Mouse (Mus musculus): ENCODE results near the gene Syne1. TPM values are rescaled to one million over a fixed set of nuclear protein-coding genes. Genes with fewer than 3 reads are reported as not detected.

Syne1 gene
- polyA plus RNA-seq, 1 experiment from 2014 or later = 5.7 TPM

DNA sequence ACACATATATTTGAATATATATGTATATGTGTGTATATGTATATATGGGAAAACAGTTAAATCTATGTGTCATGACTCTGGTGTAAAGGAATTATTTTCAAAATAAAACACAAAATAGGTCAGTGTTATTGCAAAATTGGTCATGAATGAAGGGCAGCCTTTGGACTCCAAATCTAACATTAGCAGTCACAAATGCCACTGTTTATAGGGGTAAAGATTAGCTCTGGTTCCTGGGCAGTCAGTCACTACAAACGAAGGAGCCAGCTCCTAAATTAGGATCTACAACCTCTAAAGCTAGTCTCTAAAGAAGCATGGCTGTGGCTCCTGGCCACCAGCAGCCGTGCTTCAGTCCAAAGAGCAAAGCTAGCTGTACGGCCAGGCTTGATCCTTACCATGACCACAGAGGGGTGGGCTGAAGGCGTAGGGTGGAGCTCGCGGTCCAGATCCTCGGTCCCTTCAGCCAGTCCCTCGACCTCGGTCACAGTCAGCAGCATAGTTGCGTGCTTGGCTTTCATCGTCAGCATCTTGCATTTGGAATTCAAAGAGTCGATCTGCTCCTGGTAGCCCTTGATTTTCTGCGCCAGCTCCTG lies 357.1 kb downstream of the Syne1 start:
- peak overlapping the region; percentile 59 for H3K4me3 ChIP-seq (ENCODE audit: low read depth, low read length)
- peak; percentile 84 for ATAC-seq (replicated peaks; ENCODE audit: low FRiP score)
- no peak for DNase-seq (ENCODE audit: low spot score)
- no peaks in the 10 kb centered on the region for H3K9me3 ChIP-seq (ENCODE audit: control insufficient read depth, low read length)
- peak overlapping the region; percentile 78 for H3K4me2 ChIP-seq
- H3K27ac ChIP-seq (ENCODE audit: low read depth, low read length) = peak overlapping the region; percentile 79
- 3% methylated on average over 13 of the region's 13 CpGs for WGBS
- H3K9ac ChIP-seq (ENCODE audit: low read depth, low read length) = peak overlapping the region; percentile 71
- H3K27me3 ChIP-seq (replicated peaks; ENCODE audit: control insufficient read depth, insufficient read depth, low read length) = no peaks in the 10 kb centered on the region
- 0 out of 2 replicates have a peak, but pooled peaks cover 5% of the 10 kb centered on the region for H3K4me1 ChIP-seq (replicated peaks; ENCODE audit: control insufficient read depth, insufficient read depth, low read length)
- no peaks in the 10 kb centered on the region for H3K36me3 ChIP-seq (ENCODE audit: control insufficient read depth, insufficient read depth, low read length)

DNA sequence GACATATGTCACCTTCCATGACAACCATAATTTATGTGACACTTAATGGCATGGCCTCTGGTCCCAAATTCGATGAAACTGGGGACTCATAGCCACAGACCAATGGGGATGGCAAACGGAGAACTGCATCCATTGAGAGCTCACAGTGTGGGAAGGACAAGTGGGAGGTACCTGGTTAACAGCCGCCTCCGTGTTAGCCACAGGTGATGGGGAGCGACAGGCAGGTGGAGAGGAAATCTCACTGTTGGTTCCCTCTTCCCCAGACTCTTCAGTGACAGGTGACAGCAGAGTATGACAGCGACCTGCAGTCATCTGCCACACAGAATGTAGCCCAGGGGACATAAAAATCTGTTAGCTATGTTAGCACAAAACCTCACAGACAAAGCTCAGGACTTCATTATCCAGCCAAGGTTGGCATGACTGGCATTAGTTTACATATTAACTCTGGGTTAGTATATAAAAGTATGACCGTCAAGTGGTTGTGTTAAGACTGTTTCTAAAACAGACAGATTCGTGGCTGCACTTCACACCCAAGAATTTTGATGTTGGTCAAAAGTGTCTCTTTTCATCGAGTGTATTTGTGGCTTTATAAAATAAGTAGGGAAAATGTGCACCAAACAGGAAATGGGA lies 358.3 kb downstream of the Syne1 start:
- Histone ChIP-seq H3K4me1 (replicated peaks; ENCODE audit: control insufficient read depth, insufficient read depth, low read length) (0 out of 2 replicates have a peak, but pooled peaks cover 5% of the 10 kb centered on the region), H3K4me2 (0 out of 2 replicates have a peak overlapping the region, but pooled peaks have one; percentile 18), H3K27ac (ENCODE audit: low read depth, low read length) (no peak overlapping the region), H3K9me3 (ENCODE audit: control insufficient read depth, low read length) (no peaks in the 10 kb centered on the region), H3K36me3 (ENCODE audit: control insufficient read depth, insufficient read depth, low read length) (no peaks in the 10 kb centered on the region), H3K4me3 (ENCODE audit: low read depth, low read length) (no peak overlapping the region), H3K9ac (ENCODE audit: low read depth, low read length) (no peak overlapping the region), H3K27me3 (replicated peaks; ENCODE audit: control insufficient read depth, insufficient read depth, low read length) (no peaks in the 10 kb centered on the region)
- DNase-seq (ENCODE audit: low spot score) = no peak
- 76% methylated on average over 9 of the region's 9 CpGs for WGBS
- ATAC-seq (replicated peaks; ENCODE audit: low FRiP score) = no peak

DNA sequence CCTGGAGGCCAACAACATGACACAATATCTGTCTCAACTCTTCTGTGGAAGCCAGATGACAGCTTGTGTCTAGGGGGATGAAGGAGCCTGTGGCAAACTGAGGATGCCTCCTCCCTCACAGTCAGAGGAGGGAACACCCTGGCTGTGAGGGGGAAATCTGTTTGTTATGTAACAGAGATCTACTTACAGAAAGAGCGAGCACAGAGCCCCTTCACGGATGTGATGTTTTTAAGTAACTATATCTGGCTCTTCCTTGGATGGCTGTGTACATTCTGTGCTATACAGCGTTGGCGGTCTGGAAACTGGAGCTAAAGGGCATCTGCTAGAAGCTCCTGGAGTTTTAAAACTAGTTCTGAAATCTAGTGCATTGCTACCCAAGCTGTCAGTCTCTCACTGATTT lies 360.5 kb downstream of the Syne1 start:
- 0 out of 2 replicates have a peak, but pooled peaks cover 5% of the 10 kb centered on the region for H3K4me1 ChIP-seq (replicated peaks; ENCODE audit: control insufficient read depth, insufficient read depth, low read length)
- no peak overlapping the region for H3K9ac ChIP-seq (ENCODE audit: low read depth, low read length)
- no peak overlapping the region for H3K4me3 ChIP-seq (ENCODE audit: low read depth, low read length)
- no peaks in the 10 kb centered on the region for H3K9me3 ChIP-seq (ENCODE audit: control insufficient read depth, low read length)
- no peaks in the 10 kb centered on the region for H3K27me3 ChIP-seq (replicated peaks; ENCODE audit: control insufficient read depth, insufficient read depth, low read length)
- no peak overlapping the region for H3K27ac ChIP-seq (ENCODE audit: low read depth, low read length)
- H3K4me2 ChIP-seq = no peak overlapping the region
- no peak for DNase-seq (ENCODE audit: low spot score)
- WGBS = 70% methylated on average over 4 of the region's 4 CpGs
- no peak for ATAC-seq (replicated peaks; ENCODE audit: low FRiP score)
- no peaks in the 10 kb centered on the region for H3K36me3 ChIP-seq (ENCODE audit: control insufficient read depth, insufficient read depth, low read length)

DNA sequence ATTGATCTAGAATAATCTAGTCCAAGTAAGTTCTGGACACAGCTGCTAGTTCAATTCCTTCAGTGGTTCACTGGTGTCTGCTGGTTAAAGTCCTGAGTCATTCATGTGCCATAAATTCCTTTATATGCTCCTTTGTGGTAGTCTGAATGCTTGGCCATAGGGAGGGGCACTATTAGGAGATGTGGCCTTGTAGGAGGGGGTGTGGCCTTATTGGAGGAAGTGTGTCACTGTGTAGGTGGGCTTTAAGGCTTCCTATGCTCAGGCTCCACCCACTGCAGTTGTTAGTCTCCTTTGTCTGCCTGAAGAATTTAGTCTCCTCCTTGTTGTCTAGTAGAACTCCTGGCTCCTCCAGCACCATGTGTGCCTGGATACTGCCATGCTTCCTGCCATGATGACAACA lies 362.4 kb downstream of the Syne1 start:
- DNase-seq (ENCODE audit: low spot score) (no peak), ATAC-seq (replicated peaks; ENCODE audit: low FRiP score) (0 out of 2 replicates have a peak, but pooled peaks have one; percentile 23)
- H3K9ac ChIP-seq (ENCODE audit: low read depth, low read length) = no peak overlapping the region
- H3K4me3 ChIP-seq (ENCODE audit: low read depth, low read length) = no peak overlapping the region
- no peak overlapping the region for H3K4me2 ChIP-seq
- H3K9me3 ChIP-seq (ENCODE audit: control insufficient read depth, low read length) = no peaks in the 10 kb centered on the region
- no peak overlapping the region for H3K27ac ChIP-seq (ENCODE audit: low read depth, low read length)
- no peaks in the 10 kb centered on the region for H3K4me1 ChIP-seq (replicated peaks; ENCODE audit: control insufficient read depth, insufficient read depth, low read length)
- H3K27me3 ChIP-seq (replicated peaks; ENCODE audit: control insufficient read depth, insufficient read depth, low read length) = no peaks in the 10 kb centered on the region
- H3K36me3 ChIP-seq (ENCODE audit: control insufficient read depth, insufficient read depth, low read length) = no peaks in the 10 kb centered on the region

DNA sequence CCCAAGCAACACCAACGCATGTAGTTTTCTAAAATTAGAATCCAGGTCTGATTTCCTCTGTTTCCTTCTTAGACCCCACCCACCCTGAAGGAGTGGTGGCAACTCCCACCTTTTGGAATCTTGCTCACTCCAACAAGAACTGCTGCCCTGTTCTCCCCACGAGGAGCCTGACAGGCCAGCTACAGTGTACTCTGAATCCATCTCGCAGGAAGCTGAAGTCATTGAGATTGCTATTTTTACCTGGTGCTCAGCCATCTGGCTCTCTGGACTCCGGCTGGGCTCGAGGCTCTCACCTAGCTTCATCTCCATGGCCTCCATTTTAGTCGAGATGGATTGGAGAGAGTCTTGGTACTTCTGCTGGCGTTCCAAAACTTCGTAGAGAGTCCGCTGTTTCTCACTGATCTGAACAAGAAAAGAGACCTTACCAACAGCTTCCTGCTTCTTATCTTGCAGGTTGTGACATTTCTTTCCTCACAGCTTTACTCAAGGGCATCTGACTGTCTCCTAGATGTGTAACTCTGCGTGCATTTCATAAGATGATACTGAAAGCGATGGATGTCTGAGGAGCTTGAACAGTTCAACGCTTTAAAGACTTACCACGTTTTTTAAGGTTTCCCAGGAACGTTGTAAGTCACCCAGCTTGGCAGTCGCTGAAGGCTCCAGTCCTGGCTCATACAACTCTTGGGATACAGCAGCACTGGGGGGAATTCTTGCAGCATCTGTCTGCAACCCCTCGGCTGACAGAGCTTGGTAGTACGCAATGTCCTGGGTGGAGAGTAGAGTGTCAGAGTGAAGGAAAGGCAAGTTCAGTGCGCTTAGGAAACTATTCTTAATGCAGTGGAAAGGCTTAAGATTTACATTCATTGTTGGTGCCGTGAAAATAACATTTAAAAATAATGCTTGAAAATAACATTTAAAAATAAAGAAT lies 365.9 kb downstream of the Syne1 start:
- no peak overlapping the region for H3K4me2 ChIP-seq
- H3K9me3 ChIP-seq (ENCODE audit: control insufficient read depth, low read length) = no peaks in the 10 kb centered on the region
- no peaks in the 10 kb centered on the region for H3K27me3 ChIP-seq (replicated peaks; ENCODE audit: control insufficient read depth, insufficient read depth, low read length)
- WGBS = 67% methylated on average over 19 of the region's 19 CpGs
- no peaks in the 10 kb centered on the region for H3K4me1 ChIP-seq (replicated peaks; ENCODE audit: control insufficient read depth, insufficient read depth, low read length)
- H3K36me3 ChIP-seq (ENCODE audit: control insufficient read depth, insufficient read depth, low read length) = no peaks in the 10 kb centered on the region
- no peak overlapping the region for H3K9ac ChIP-seq (ENCODE audit: low read depth, low read length)
- no peak for DNase-seq (ENCODE audit: low spot score)
- no peak for ATAC-seq (replicated peaks; ENCODE audit: low FRiP score)
- no peak overlapping the region for H3K27ac ChIP-seq (ENCODE audit: low read depth, low read length)
- H3K4me3 ChIP-seq (ENCODE audit: low read depth, low read length) = no peak overlapping the region

DNA sequence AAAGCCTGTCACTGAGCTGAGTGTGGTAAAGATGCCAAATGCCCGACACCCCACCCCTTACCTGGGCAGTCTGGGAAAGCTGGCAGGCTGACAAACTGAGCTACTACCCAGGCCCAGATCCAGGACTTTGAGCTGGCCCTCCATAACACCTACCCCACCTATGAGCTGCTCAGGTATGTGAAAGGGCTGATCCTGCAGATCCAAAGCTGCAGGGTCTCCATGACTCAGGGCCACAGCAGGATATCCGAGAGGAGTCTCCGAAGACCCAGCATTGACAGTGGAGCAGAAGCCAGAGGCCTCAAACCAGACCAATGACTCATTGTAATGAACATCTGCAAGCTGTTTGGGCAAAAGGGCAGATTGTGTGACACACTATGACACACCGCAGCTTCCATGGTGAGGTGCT lies 369.5 kb downstream of the Syne1 start:
- DNase-seq (ENCODE audit: low spot score) (no peak), ATAC-seq (replicated peaks; ENCODE audit: low FRiP score) (no peak)
- H3K4me1 ChIP-seq (replicated peaks; ENCODE audit: control insufficient read depth, insufficient read depth, low read length) = no peaks in the 10 kb centered on the region
- no peaks in the 10 kb centered on the region for H3K27me3 ChIP-seq (replicated peaks; ENCODE audit: control insufficient read depth, insufficient read depth, low read length)
- H3K4me2 ChIP-seq = no peak overlapping the region
- H3K27ac ChIP-seq (ENCODE audit: low read depth, low read length) = no peak overlapping the region
- no peaks in the 10 kb centered on the region for H3K9me3 ChIP-seq (ENCODE audit: control insufficient read depth, low read length)
- WGBS = 89% methylated on average over 4 of the region's 4 CpGs
- no peak overlapping the region for H3K4me3 ChIP-seq (ENCODE audit: low read depth, low read length)
- H3K36me3 ChIP-seq (ENCODE audit: control insufficient read depth, insufficient read depth, low read length) = no peaks in the 10 kb centered on the region
- no peak overlapping the region for H3K9ac ChIP-seq (ENCODE audit: low read depth, low read length)

DNA sequence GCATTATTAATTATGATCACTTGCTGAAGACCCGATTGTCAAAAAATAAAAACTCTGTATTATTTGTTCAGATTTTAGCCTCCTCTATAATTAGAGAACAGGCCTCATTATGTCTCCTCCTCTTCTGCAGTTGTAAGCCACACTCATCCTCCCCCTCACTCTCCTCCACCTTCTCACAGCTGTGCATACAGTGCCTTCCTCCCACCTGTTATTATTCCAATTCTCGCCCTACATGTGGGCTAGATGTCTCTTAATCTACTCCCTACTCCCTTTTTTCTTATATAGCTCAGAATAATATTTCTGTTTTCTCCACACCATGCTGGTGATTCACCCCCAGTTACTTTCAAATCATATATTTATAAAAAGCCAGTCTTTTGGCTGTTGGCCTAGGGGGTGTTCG lies 371.4 kb downstream of the Syne1 start:
- ATAC-seq (replicated peaks; ENCODE audit: low FRiP score) (no peak), DNase-seq (ENCODE audit: low spot score) (no peak)
- H3K4me1 ChIP-seq (replicated peaks; ENCODE audit: control insufficient read depth, insufficient read depth, low read length) = no peaks in the 10 kb centered on the region; the same call in 1 of the 2 replicates
- no peaks in the 10 kb centered on the region for H3K36me3 ChIP-seq (ENCODE audit: control insufficient read depth, insufficient read depth, low read length)
- no peak overlapping the region for H3K4me3 ChIP-seq (ENCODE audit: low read depth, low read length)
- H3K9me3 ChIP-seq (ENCODE audit: control insufficient read depth, low read length) = no peaks in the 10 kb centered on the region
- no peaks in the 10 kb centered on the region for H3K27me3 ChIP-seq (replicated peaks; ENCODE audit: control insufficient read depth, insufficient read depth, low read length)
- 80% methylated on average over 3 of the region's 3 CpGs for WGBS
- H3K27ac ChIP-seq (ENCODE audit: low read depth, low read length) = no peak overlapping the region
- no peak overlapping the region for H3K4me2 ChIP-seq
- no peak overlapping the region for H3K9ac ChIP-seq (ENCODE audit: low read depth, low read length)

DNA sequence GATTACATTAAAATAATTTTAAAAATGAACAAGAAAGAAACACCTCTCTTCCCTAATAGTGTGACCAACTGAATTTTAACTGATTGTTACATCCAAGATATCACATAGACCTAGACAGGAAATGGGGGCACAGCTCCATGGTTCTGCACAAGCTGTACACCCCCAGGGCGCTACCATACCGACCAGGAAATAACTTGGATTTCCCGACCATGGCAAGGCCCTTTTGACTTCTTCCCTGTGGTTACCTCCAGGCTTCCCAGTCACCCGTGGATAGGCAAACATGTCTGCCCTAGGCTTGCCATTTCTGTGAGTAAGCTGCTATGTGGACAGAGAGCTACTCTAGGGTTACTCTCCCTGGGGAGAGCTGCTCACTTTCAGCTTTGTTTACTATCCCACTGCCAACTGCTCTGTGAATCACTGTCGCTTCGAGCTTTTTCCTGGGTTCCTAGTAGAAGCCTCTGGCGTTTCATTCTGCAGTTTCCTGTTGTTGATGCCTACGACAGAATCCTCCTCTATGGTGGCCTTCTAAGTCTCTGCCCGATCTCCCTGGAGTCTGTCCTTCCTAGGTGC lies 373.8 kb downstream of the Syne1 start:
- Histone ChIP-seq H3K27me3 (replicated peaks; ENCODE audit: control insufficient read depth, insufficient read depth, low read length) (no peaks in the 10 kb centered on the region), H3K27ac (ENCODE audit: low read depth, low read length) (no peak overlapping the region), H3K4me2 (no peak overlapping the region), H3K4me3 (ENCODE audit: low read depth, low read length) (no peak overlapping the region), H3K36me3 (ENCODE audit: control insufficient read depth, insufficient read depth, low read length) (no peaks in the 10 kb centered on the region), H3K4me1 (replicated peaks; ENCODE audit: control insufficient read depth, insufficient read depth, low read length) (no peaks in the 10 kb centered on the region; the same call in 1 of the 2 replicates), H3K9me3 (ENCODE audit: control insufficient read depth, low read length) (no peaks in the 10 kb centered on the region), H3K9ac (ENCODE audit: low read depth, low read length) (no peak overlapping the region)
- no peak for DNase-seq (ENCODE audit: low spot score)
- ATAC-seq (replicated peaks; ENCODE audit: low FRiP score) = no peak
- WGBS = 56% methylated on average over 9 of the region's 9 CpGs
